Mouse (Mus musculus) gastrocnemius, adult 2 months (tissue): ENCODE measurements around the gene Oca2. TPM values are rescaled to one million over a fixed set of nuclear protein-coding genes. Genes with fewer than 3 reads are reported as not detected.

ENCODE experiments used
- DNase-seq: peaks from one replicate; pipeline ENCODE4 v3.0.0; 2022
- H3K27ac ChIP-seq: fragments of 200-600 bp; 2 replicates; pipeline ENCODE4 v1.8.1; 2022; ENCODE audit warnings: mild to moderate bottlenecking
- H3K4me3 ChIP-seq: fragments of 200-600 bp; 2 replicates; pipeline ENCODE4 v1.8.1; 2022; ENCODE audit warnings: mild to moderate bottlenecking, moderate library complexity
- CTCF ChIP-seq: fragments of 200-600 bp; IDR thresholded peaks from 2 replicates; pipeline ENCODE4 v1.8.1; 2022; ENCODE audit warnings: antibody characterized with exemption, mild to moderate bottlenecking, moderate library complexity
- intact Hi-C: fragments of 180-260 bp; cut with DNase I; formaldehyde crosslinking; loops from one replicate; pipeline ENCODE4 v1.15.1; 2025
- total RNA-seq, 2 experiments: library from RNA; stranded (reverse); gene quantifications; 2 replicates each; pipeline ENCODE4 v1.2.3; 2021

Oca2 gene
- total RNA-seq, 2 experiments from 2014 or later: not detected

DNA sequence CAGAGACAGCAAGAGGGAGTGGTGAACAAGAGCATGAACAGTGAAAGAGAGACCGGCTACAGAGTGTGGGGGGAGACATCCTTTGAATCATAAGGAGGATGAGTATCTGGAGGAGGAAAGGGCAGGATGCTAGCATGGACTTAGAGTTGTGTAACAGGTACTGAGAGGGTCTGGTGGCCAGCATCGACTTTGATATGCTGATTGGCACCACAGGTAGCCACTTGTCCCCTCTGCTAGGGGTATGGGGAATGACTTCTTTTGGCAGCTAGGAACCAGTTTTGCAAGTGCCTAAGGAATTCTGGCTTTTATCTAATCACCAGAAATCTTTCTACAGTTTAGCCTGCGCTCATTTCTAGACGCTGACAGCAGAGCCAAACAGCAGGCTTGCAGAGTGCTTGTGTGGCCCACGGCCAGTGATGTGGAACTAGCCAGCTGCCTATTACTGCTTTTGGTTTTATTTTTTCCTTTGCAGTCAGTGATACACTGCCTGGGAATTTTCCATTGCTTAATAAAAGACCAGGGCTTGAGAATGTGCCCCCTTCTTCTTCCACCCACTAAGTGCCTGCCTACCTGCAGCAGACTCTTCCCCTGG lies 179.8 kb downstream of the Oca2 start:
- no peak overlapping the region for H3K27ac ChIP-seq
- intact Hi-C loops: no loop called here
- no peak overlapping the region for H3K4me3 ChIP-seq
- peak; percentile 66 for DNase-seq
- no peak for TF ChIP-seq CTCF

DNA sequence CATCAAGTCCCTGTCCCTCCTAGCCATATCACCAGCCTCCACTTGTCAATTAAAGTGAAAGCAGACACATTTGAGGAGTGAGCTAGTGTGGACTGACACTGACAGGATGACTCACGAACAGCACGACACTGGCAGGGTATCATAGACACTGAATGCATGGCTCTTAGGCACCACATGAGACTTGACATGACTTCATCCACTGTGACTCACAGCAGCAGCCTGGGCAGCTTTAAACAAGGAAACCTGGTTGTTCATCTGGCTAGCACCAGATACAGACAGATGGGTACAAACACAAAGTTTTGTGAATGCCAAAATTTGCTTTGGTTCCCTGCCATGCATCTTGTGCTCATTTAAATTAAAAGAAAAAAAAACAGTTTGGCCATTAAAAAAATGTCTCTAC lies 182.4 kb downstream of the Oca2 start:
- no peak overlapping the region for H3K4me3 ChIP-seq
- TF ChIP-seq CTCF: no peak
- no peak overlapping the region for H3K27ac ChIP-seq
- DNase-seq: no peak
- intact Hi-C loops: no loop called here

- DNase-seq: no peak
- intact Hi-C loops: no loop called here
- Histone ChIP-seq H3K4me3 (no peak overlapping the region), H3K27ac (no peak overlapping the region)
- TF ChIP-seq CTCF: no peak
Measured at GRCm38 (mm10) chr7:56423548-56423947, 184.0 kb downstream of the Oca2 start.

DNA sequence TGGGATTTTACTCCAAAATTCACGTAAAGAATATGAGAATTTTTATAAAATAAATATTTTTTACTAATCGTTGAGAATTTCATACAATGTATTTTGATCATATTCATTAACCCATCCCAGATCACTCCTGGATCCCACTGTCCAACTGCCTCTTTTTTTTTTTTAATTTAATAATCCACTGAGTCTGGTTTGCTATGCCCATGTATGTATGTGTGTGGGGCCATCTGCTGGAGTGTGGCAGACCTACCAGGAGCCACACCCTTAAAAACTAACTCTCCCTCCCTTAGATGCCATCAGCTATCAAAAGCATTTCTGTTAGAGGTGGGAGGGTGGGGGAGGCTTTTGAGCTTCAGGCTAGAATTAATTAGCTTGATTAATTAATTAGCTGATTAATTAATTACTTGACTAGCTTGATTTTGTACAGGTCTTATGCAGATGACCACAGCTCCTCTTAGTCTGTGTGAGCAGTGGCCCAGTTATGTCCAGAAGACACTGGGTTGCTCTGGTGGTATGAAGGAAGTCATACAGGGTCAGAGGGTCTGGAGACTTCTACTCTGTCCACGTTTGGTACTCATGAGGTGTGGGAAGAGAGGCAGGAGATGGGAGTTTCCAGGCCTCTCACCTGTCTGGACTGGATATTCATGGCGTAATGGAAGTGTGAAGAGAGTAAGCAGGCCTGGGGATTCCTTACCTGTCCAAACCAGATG lies 221.4 kb downstream of the Oca2 start:
- no peak overlapping the region for H3K4me3 ChIP-seq
- H3K27ac ChIP-seq: no peak overlapping the region
- intact Hi-C loops: no loop called here
- peak; percentile 11; the same call in 1 of the 2 replicates for TF ChIP-seq CTCF
- DNase-seq: no peak

- no peak for TF ChIP-seq CTCF
- no peak overlapping the region for H3K4me3 ChIP-seq
- no peak overlapping the region for H3K27ac ChIP-seq
- no peak for DNase-seq
- intact Hi-C loops: no loop called here
Measured at GRCm38 (mm10) chr7:56498242-56498641, 258.7 kb downstream of the Oca2 start.

DNA sequence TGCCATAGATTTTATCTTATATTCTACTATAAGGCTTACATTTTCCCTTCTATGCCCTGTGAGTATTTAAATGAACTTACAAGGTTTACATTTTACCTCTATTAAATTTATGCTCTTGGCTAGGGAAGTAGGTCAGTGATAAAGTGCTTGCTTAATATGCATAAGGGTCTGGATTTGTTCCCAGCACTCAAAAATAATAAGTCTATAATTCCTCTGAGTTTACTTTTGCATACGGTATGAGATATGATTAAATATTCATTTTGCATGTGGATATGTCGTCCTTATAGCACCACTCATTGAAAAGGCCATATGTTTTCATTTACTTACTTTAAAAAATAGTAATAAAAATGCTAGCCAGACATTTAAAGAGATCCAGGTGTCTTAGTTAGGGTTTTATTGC lies 259.8 kb downstream of the Oca2 start:
- TF ChIP-seq CTCF: no peak
- DNase-seq: no peak
- H3K4me3 ChIP-seq: no peak overlapping the region
- intact Hi-C loops: no loop called here
- no peak overlapping the region for H3K27ac ChIP-seq

DNA sequence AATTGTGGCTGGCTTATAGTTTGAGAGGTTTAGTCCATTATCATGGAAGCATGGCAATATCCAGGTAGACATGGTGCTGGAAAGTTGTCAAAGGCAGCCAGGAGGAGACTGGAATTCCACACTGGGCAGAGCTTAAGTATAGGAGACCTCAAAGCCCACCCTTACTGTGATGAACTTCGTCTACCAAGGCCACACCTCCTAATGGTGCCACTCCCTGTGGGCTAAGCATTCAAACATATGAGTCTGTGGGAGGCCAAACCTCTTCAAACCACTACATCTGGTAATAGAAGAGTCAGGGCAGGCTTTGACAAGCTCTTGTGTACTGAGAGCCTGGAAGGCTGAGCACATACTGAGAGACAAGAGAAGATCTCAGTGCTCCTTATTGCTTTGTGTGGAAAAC lies 260.2 kb downstream of the Oca2 start:
- DNase-seq: no peak
- Histone ChIP-seq H3K27ac (no peak overlapping the region), H3K4me3 (no peak overlapping the region)
- no peak for TF ChIP-seq CTCF
- intact Hi-C loops: no loop called here

- intact Hi-C loops: no loop called here
- no peak overlapping the region for H3K27ac ChIP-seq
- no peak overlapping the region for H3K4me3 ChIP-seq
- DNase-seq: no peak
- TF ChIP-seq CTCF: no peak
Measured at GRCm38 (mm10) chr7:56500438-56500837, 260.9 kb downstream of the Oca2 start.

DNA sequence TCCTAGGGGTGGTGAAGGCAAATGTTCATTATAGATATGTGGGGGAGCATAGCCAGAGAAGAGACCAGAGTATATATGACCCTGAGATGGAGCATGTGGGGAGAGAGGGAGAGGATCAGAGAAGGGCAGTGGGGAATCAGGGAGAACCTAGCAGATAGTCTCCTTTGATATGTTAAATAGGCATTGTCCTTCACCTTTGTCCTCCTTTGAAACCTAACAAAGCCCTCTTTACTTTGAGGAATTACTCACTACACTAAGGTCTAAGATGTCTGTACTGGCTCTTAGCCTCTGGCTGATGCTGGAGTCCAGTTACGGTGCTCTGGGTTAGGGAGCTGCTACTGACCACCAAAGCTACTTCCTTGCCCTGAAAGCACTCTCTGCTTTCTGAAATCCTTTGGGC lies 279.0 kb downstream of the Oca2 start:
- H3K4me3 ChIP-seq: no peak overlapping the region
- no peak overlapping the region for H3K27ac ChIP-seq
- TF ChIP-seq CTCF: no peak
- DNase-seq: no peak
- intact Hi-C loops: no loop called here

GRCm38 (mm10) chr7:56519741-56520140 lies 280.2 kb downstream of the Oca2 start:
- no peak for TF ChIP-seq CTCF
- DNase-seq: no peak
- intact Hi-C loops: no loop called here
- Histone ChIP-seq H3K27ac (no peak overlapping the region), H3K4me3 (no peak overlapping the region)

GRCm38 (mm10) chr7:56534856-56535255 lies 295.3 kb downstream of the Oca2 start:
- no peak for DNase-seq
- no peak for TF ChIP-seq CTCF
- H3K4me3 ChIP-seq: no peak overlapping the region
- H3K27ac ChIP-seq: no peak overlapping the region
- intact Hi-C loops: no loop called here

- Histone ChIP-seq H3K27ac (no peak overlapping the region), H3K4me3 (no peak overlapping the region)
- peak; percentile 22 for DNase-seq
- intact Hi-C loops: no loop called here
- TF ChIP-seq CTCF: no peak
Measured at GRCm38 (mm10) chr7:56549226-56549625, 309.7 kb downstream of the Oca2 start.

GRCm38 (mm10) chr7:56551804-56552203 lies 312.2 kb downstream of the Oca2 start:
- no peak overlapping the region for H3K27ac ChIP-seq
- no peak for TF ChIP-seq CTCF
- DNase-seq: no peak
- no peak overlapping the region for H3K4me3 ChIP-seq
- intact Hi-C loops: no loop called here

Other genes with a start within 250 kb of the Oca2 start
- 1 to 10 TPM; 2.5 to 3.5 TPM for gene Nipa1, start 219.8 kb upstream of the Oca2 start, total RNA-seq
- 10 to 100 TPM; 44.5 to 63.8 TPM for gene Herc2, start 189.6 kb upstream of the Oca2 start, total RNA-seq